Mouse (Mus musculus): ENCODE measurements at regions not wholly inside any gene's neighbourhood (a gene's known extent, or its start where the extent isn't known, plus 50 kb on each side); places are given as distances from the start of the nearest gene placed in this dataset.
A peak's percentile ranks its signal among the peaks of the same experiment; 100 is the strongest.

GRCm38 (mm10) chr9:116365016-116365685 lies 190.0 kb upstream of the Tgfbr2 start:
- DNase-seq = no peak

- no peak for DNase-seq
These were observed 185.9 kb upstream of the Tgfbr2 start for GRCm38 (mm10) chr9:116361092-116361491.

GRCm38 (mm10) chr9:116354056-116354732 lies 179.0 kb upstream of the Tgfbr2 start:
- DNase-seq = no peak

DNA sequence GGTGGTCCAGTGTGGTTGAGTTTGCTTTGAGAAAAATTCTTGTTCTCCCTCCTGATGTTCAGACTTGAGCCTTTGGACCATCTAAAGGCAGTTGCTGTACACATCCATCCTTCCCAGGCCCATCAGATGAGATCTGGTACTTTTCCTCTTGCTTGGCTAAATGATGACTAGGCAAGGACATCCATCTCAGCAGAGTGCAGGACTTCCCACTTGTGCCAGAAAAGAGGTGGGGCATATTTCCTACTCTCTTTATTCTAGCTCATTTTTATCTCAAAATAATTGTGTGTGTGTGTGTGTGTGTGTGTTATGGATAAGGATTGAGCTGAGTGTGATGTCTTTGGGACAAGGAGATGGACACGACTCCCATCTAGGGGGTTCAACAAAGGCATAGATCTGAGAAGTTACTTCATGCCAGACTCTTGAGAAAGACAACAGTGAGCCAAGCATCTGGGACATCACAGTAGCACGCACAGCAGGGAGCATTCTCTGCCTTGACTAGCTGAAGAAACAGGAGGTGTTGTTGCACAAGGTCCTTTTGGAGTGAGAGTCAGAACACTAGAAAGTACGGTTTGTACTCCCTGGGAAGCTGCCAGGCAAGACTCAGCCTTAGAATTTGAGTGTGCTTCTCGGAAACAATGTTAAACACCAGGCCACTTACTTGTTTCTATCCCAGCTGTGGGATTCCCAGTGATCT lies 177.8 kb upstream of the Tgfbr2 start:
- no peak for DNase-seq

DNA sequence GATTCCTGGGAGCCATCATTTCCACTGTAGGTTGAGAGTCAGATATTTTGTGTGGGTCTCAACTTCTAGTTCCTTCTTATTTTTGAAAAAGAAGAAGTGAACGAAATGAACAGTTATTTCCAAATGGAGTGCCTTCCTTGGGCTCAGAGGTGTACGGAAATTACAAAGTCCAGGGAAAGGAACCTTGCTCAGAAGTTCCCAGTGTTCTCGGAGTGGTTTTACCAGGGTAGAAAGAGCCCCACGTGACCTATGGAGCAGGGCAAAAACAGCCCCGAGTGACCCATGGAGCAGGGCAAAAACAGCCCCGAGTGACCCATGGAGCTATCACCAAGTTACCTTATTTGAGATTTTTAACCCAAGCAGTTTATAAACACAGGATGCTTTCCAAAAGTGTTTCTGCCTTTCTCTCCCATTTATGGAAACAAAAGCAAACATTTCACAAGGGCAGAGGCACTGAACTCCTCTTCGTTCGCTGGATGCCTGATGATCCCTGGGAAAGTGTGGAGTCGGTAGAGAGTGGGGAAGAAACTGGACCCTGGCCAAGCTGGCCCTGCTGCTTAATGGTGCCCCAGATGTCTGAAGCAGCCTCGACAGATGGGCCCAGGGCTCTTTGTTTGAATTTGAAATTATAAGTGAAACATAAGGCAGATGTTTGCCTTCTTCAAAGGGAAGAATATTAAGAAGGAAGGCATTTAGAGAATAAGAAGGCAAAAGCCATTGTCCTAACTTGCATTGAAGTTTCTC lies 175.8 kb upstream of the Tgfbr2 start:
- peak; percentile 66 for DNase-seq

- no peak for DNase-seq
These were observed 171.9 kb upstream of the Tgfbr2 start for GRCm38 (mm10) chr9:116347021-116347420.

- DNase-seq = no peak
These were observed 171.3 kb upstream of the Tgfbr2 start for GRCm38 (mm10) chr9:116346495-116346894.

DNA sequence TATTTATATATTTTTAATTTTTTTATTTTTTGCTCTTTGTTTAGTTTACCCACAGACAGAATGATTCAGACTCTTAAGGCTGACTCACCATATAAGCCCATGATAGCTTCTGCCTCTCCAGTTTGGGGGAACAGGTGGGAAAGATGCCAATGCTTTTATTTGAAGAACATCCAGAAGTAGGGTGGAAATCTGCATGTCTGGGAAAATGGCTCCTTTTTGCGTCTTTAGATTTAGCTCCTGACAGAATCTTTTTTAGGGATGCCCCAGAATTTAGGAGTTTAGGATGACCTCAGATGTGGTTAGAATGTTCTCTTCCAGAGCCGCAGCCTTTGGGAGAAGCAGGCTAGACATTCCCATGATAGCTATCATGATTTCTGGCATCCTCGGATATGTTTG lies 167.9 kb upstream of the Tgfbr2 start:
- no peak for DNase-seq

- no peak for DNase-seq
These were observed 167.4 kb upstream of the Tgfbr2 start for GRCm38 (mm10) chr9:116342446-116343085.

DNA sequence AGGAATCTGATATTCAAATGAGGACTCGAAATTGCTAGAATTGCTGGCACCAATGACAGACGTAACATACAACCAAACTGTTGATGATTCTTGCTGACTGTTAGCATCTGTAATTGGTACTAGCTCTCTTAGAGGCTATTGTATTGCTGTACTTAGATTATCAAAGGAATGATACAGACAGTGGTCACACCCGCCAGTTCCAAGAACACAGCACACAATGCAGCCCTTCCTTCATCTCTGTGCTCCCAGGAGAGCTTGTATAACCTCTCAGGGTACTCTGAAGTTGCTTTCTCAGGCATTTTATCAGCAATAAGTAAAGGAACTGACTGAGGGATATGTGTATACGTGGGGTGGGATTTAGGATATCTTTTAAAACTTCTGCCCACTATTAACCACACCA lies 166.8 kb upstream of the Tgfbr2 start:
- no peak for DNase-seq

GRCm38 (mm10) chr9:116340952-116341351 lies 165.8 kb upstream of the Tgfbr2 start:
- no peak for DNase-seq

GRCm38 (mm10) chr9:116338729-116339100 lies 163.6 kb upstream of the Tgfbr2 start:
- DNase-seq = no peak

- DNase-seq = peak; percentile 44
These were observed 163.1 kb upstream of the Tgfbr2 start for GRCm38 (mm10) chr9:116338093-116338728.

DNA sequence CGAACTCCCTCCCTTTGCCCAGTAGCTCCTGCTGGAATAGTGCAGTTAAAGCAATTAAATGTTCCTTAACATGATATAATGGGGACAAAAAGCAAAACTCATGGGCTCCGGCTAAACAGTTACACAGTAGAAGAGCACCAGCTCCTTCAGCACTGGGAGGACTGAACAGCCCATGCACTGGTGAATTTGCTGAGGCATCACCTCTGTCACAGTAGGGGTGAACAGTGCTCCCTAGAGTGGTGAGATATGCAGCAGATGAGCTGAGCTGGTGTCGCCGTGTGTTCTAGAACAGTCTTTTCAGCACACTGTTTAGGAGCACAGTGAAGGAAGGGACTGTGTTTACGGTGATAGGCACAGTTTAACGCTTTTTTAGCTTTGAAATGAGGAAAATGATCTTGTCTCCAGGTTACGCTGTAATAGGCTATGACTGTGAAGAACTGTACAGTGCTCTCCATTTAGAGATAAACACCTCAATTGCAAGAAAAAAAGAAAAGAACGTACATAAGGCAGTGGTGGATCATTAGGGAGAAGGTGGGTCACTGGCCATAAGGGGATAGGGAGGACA lies 162.4 kb upstream of the Tgfbr2 start:
- no peak for DNase-seq

DNA sequence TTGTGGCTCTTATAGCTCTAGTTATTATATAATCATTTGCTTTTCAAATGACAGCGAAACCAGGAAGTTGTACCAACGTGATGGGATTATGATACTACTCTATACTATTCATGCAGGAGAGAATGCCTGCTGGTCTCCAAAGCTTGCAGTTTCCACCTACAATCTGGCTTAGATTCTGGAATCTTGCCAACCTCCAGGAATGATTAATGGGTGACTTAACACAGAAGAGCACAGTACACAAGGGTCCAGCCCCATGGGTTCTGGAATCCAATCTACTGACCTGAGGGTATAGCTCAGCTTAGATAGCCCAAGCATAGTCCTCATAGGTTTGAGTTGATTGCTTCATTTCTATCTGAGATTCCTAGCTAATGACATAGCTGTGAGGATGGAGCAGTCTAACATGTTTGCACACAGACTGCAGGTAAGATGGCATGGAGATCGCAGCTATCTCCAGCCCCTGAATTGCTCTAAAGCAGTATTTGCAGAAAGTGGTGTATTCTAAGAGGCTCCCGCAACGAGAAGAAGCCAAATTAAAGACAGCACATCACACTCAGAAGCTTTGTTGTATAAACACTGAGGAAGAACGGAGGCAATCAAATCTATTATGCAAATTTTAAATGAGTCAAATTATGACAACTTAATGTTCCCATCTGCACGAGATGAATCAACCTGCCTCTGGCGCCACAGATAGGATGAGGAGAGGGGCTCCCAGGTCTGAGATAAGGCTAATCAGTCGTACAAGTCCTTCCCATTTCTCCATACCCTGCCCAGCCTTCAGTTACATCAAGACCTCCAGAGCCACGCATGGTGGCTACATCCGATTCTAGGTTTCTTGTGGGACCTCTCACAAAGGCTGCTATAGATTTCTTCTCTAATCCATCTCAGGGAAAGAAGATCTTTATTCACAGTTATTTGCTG lies 160.7 kb upstream of the Tgfbr2 start:
- no peak for DNase-seq

- DNase-seq = no peak
These were observed 158.8 kb upstream of the Tgfbr2 start for GRCm38 (mm10) chr9:116333956-116334463.

DNA sequence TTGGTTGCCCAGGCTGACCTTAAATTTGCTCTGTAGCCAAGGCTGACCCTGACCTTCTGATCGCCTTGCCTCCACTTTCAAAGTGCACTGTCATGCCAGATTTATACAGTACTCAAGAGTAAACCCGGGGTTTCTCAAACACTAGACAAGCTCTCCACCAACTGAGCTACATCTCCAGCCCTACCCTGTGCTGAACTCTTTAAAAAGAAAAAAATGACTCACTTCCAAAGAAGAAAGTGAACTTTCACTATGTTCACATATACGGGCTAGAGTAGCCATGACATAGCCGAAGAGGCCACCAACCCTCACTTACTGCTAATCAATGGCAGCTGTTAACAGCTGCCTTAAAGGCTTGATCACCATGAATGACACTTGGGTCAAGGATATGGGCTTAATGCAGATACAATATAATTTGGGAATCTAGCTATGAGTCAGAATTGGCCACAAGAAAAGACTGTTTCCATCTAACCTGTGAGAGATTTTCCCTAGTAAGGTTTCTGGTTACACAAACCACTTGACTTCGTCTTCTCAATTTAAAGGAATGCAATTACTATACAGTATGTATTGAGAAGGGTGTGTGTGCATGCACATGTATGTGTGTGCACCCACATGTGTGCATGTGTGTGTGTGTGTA lies 157.4 kb upstream of the Tgfbr2 start:
- no peak for DNase-seq

DNA sequence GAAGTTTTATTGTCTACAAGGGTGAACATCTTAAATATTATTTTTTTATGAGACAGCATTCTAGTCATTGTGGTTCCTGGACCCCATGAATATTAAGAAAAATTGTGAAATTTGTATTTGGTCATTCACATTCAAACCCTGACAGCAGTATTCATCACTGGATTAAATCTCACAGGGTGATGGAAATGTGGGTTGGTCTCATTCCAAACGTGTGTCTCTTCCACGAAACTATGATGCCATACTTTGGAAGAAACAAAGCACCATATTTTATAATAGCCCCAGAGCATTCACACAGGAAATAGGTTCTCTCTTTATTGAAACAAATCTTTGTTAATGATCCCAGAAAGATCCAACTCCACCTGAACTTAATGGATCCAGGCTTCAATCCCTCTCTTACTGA lies 156.2 kb upstream of the Tgfbr2 start:
- no peak for DNase-seq

DNA sequence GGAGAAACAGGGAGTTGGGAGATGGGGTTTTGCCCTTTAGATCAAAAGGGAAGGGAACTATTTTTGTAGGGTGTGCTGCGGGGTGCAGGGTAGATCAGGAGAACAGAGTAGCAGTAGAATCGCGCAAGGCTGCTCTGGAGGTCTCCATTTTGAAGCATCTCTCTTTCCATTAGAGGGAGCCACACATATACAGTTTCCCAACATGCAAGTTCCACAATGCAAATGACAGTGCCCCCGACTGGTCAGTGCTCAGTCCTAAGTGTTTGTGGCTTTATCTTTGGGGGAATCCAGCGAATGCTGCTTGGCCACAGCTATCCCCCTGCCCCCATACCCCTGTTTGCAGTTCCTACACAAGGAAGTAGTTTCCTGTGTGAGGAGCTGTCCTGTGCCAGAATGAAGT lies 155.6 kb upstream of the Tgfbr2 start:
- no peak for DNase-seq

DNA sequence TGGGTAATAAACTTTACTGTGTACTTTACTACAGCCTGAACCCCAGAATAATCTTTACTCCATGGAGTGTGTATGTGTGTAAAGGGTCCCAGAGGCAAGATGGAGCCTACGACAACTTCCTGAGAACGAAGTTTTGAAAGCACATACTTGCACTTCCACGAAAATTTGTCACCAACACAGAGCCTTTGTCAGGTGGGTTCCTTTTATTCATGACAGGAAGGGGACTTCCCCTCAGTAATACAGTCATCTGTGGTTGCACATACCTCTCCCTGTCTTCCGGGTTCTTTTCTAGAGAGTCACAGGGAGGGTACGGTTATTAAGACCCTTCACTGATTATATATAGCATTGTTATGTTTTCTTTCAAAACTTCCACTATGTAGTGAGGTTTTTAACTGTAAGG lies 154.0 kb upstream of the Tgfbr2 start:
- no peak for DNase-seq

All from kidney, adult 11 months (tissue).